Mouse (Mus musculus) forebrain, embryonic 16.5 days (tissue): ENCODE measurements around the gene Prkch. TPM values are rescaled to one million over a fixed set of nuclear protein-coding genes. Genes with fewer than 3 reads are reported as not detected.

Source experiments
- ATAC-seq: fragments of 200-750 bp; cut with Nextera tagmentation; 2 replicates; pipeline ENCODE4 v1.8.0; 2017; ENCODE audit warnings: mild to moderate bottlenecking, moderate library complexity
- H3K27ac ChIP-seq: fragments of 300-500 bp; sonication (generic); 2 replicates; pipeline ENCODE4 v1.5.1; 2014; ENCODE audit warnings: low read length, control low read depth
- H3K27me3 ChIP-seq: fragments of 300-500 bp; sonication (generic); replicated peaks from 2 replicates; pipeline ENCODE4 v1.6.1; 2014; ENCODE audit warnings: low read length; ENCODE audit not compliant: control insufficient read depth, insufficient read depth
- H3K36me3 ChIP-seq: fragments of 300-500 bp; sonication (generic); 2 replicates; pipeline ENCODE4 v1.6.1; 2014; ENCODE audit not compliant: control insufficient read depth, insufficient read depth
- H3K4me1 ChIP-seq: fragments of 300-500 bp; sonication (generic); replicated peaks from 2 replicates; pipeline ENCODE4 v1.6.1; 2014; ENCODE audit warnings: low read length; ENCODE audit not compliant: control insufficient read depth, insufficient read depth
- H3K4me2 ChIP-seq: fragments of 300-500 bp; sonication (generic); 2 replicates; pipeline ENCODE4 v1.6.1; 2014; ENCODE audit warnings: mild to moderate bottlenecking, low read length, control low read depth
- H3K4me3 ChIP-seq: fragments of 300-500 bp; sonication (generic); replicated peaks from 2 replicates; pipeline ENCODE4 v1.5.1; 2014; ENCODE audit warnings: mild to moderate bottlenecking, low read length, control low read depth
- H3K9ac ChIP-seq: fragments of 300-500 bp; sonication (generic); replicated peaks from 2 replicates; pipeline ENCODE4 v1.6.1; 2014; ENCODE audit warnings: low read depth, low read length, control low read depth
- H3K9me3 ChIP-seq: fragments of 300-500 bp; sonication (generic); 2 replicates; pipeline ENCODE4 v1.6.1; 2016; ENCODE audit warnings: low read length; ENCODE audit not compliant: control insufficient read depth
- WGBS: fragments of 180-500 bp; shearing (Covaris S2); extraction: QIAGEN DNeasy Blood & Tissue Kit; methylation state at CpG from one replicate; pipeline ENCODE4 v1.1.7; 2014; 5-methylcytosine and 5-hydroxymethylcytosine counted together
- polyA plus RNA-seq: library from polyadenylated mRNA; unstranded; fragments of >200 nt; fragmentation: Nextera tagmentation; extraction: Ambion mirVana; gene quantifications from 2 replicates; pipeline ENCODE4 v1.2.1, GENCODE M21; 2015

The Prkch gene
- polyA plus RNA-seq, 1 experiment from 2014 or later, result 4.3 TPM

GRCm38 (mm10) chr12:73574632-73575031 lies 10.0 kb upstream of the Prkch start:
- Histone ChIP-seq H3K4me3 (no peak overlapping the region), H3K27ac (no peak overlapping the region), H3K27me3 (no peaks in the 10 kb centered on the region), H3K9me3 (no peaks in the 10 kb centered on the region), H3K4me1 (no peaks in the 10 kb centered on the region), H3K9ac (no peak overlapping the region), H3K36me3 (no peaks in the 10 kb centered on the region), H3K4me2 (no peak overlapping the region)
- no peak for ATAC-seq
- WGBS, result 76% methylated on average over 15 of the region's 15 CpGs

GRCm38 (mm10) chr12:73578141-73578540 lies 6.5 kb upstream of the Prkch start:
- 76% methylated on average over 6 of the region's 6 CpGs for WGBS
- Histone ChIP-seq H3K27ac (no peak overlapping the region), H3K36me3 (no peaks in the 10 kb centered on the region), H3K9ac (no peak overlapping the region), H3K4me2 (no peak overlapping the region), H3K9me3 (no peaks in the 10 kb centered on the region), H3K4me3 (no peak overlapping the region), H3K4me1 (no peaks in the 10 kb centered on the region), H3K27me3 (no peaks in the 10 kb centered on the region)
- no peak for ATAC-seq

GRCm38 (mm10) chr12:73580811-73581210 lies 3.8 kb upstream of the Prkch start:
- ATAC-seq, result no peak
- WGBS, result 74% methylated on average over 7 of the region's 7 CpGs

GRCm38 (mm10) chr12:73583318-73583717 lies 1.3 kb upstream of the Prkch start:
- H3K27ac ChIP-seq, result no peak overlapping the region
- H3K4me3 ChIP-seq, result no peak overlapping the region
- peaks cover 16% of the 10 kb centered on the region for H3K4me1 ChIP-seq
- ATAC-seq, result no peak
- H3K36me3 ChIP-seq, result no peaks in the 10 kb centered on the region
- H3K9ac ChIP-seq, result no peak overlapping the region
- no peak overlapping the region for H3K4me2 ChIP-seq
- peaks cover 13% of the 10 kb centered on the region for H3K27me3 ChIP-seq
- 76% methylated on average over 9 of the region's 9 CpGs for WGBS
- H3K9me3 ChIP-seq, result no peaks in the 10 kb centered on the region

More at GRCm38 (mm10) chr12:73580811-73581210, 3.8 kb upstream of the Prkch start:
- H3K4me1 ChIP-seq, result peaks cover 13% of the 10 kb centered on the region
- H3K27me3 ChIP-seq, result peaks cover 3% of the 10 kb centered on the region
- no peaks in the 10 kb centered on the region for H3K36me3 ChIP-seq
- H3K9ac ChIP-seq, result no peak overlapping the region
- H3K4me2 ChIP-seq, result no peak overlapping the region
- H3K27ac ChIP-seq, result no peak overlapping the region
- no peaks in the 10 kb centered on the region for H3K9me3 ChIP-seq
- H3K4me3 ChIP-seq, result no peak overlapping the region

GRCm38 (mm10) chr12:73583813-73584609 lies 585 bp upstream of the Prkch start:
- Histone ChIP-seq H3K27ac (no peak overlapping the region), H3K4me3 (peak overlapping the region; percentile 70), H3K4me1 (peaks cover 16% of the 10 kb centered on the region), H3K4me2 (peak overlapping the region; percentile 69), H3K9ac (peak overlapping the region; percentile 77), H3K9me3 (no peaks in the 10 kb centered on the region), H3K27me3 (peaks cover 13% of the 10 kb centered on the region), H3K36me3 (no peaks in the 10 kb centered on the region)
- peak; percentile 41 for ATAC-seq
- WGBS, result 4% methylated on average over 33 of the region's 33 CpGs

- Histone ChIP-seq H3K9me3 (no peaks in the 10 kb centered on the region), H3K36me3 (no peaks in the 10 kb centered on the region), H3K4me2 (peak overlapping the region; percentile 69), H3K27ac (no peak overlapping the region), H3K4me1 (peaks cover 16% of the 10 kb centered on the region), H3K9ac (peak overlapping the region; percentile 77), H3K4me3 (peak overlapping the region; percentile 70), H3K27me3 (peaks cover 13% of the 10 kb centered on the region)
- 1% methylated on average over 33 of the region's 33 CpGs for WGBS
- peak; percentile 16 for ATAC-seq
These were observed 725 bp downstream of the Prkch start for GRCm38 (mm10) chr12:73585241-73585801.

- ATAC-seq, result no peak
- Histone ChIP-seq H3K27ac (no peak overlapping the region), H3K9me3 (no peaks in the 10 kb centered on the region), H3K4me2 (peak overlapping the region; percentile 69), H3K4me1 (peaks cover 16% of the 10 kb centered on the region), H3K9ac (no peak overlapping the region), H3K36me3 (no peaks in the 10 kb centered on the region), H3K4me3 (peak overlapping the region; percentile 70), H3K27me3 (peaks cover 13% of the 10 kb centered on the region)
- WGBS, result 2% methylated on average over 7 of the region's 7 CpGs
These were observed 1.3 kb downstream of the Prkch start for GRCm38 (mm10) chr12:73585850-73586249.

GRCm38 (mm10) chr12:73587262-73587661 lies 2.7 kb downstream of the Prkch start:
- Histone ChIP-seq H3K9ac (no peak overlapping the region), H3K27me3 (peaks cover 13% of the 10 kb centered on the region), H3K4me3 (no peak overlapping the region), H3K27ac (no peak overlapping the region), H3K36me3 (no peaks in the 10 kb centered on the region), H3K9me3 (no peaks in the 10 kb centered on the region), H3K4me2 (no peak overlapping the region), H3K4me1 (peaks cover 16% of the 10 kb centered on the region)
- ATAC-seq, result no peak
- WGBS, result 70% methylated on average over 3 of the region's 3 CpGs

- Histone ChIP-seq H3K9ac (no peak overlapping the region), H3K4me1 (peaks cover 4% of the 10 kb centered on the region), H3K9me3 (no peaks in the 10 kb centered on the region), H3K4me3 (no peak overlapping the region), H3K27ac (no peak overlapping the region), H3K27me3 (peaks cover 11% of the 10 kb centered on the region), H3K4me2 (no peak overlapping the region), H3K36me3 (no peaks in the 10 kb centered on the region)
- 89% methylated on average over 15 of the region's 15 CpGs for WGBS
- ATAC-seq, result no peak
These were observed 6.2 kb downstream of the Prkch start for GRCm38 (mm10) chr12:73590627-73591276.
